Mouse (Mus musculus) 3T3-L1 (cell line): Measurements from ENCODE around the gene Ypel4.

Source experiments
- DNase-seq: peaks from one replicate; pipeline ENCODE4 v3.0.0-alpha.2; 2015; ENCODE audit warnings: low read depth, low spot score

The Ypel4 gene

GRCm38 (mm10) chr2:84758542-84759127 is 24.8 kb downstream of the Ypel4 start:
- peak; percentile 87 for DNase-seq

GRCm38 (mm10) chr2:84760777-84761176 is 26.9 kb downstream of the Ypel4 start:
- no peak for DNase-seq

- no peak for DNase-seq
Observed at GRCm38 (mm10) chr2:84761309-84761708, 27.5 kb downstream of the Ypel4 start.

- no peak for DNase-seq
Observed at GRCm38 (mm10) chr2:84761840-84762239, 28.0 kb downstream of the Ypel4 start.

DNA sequence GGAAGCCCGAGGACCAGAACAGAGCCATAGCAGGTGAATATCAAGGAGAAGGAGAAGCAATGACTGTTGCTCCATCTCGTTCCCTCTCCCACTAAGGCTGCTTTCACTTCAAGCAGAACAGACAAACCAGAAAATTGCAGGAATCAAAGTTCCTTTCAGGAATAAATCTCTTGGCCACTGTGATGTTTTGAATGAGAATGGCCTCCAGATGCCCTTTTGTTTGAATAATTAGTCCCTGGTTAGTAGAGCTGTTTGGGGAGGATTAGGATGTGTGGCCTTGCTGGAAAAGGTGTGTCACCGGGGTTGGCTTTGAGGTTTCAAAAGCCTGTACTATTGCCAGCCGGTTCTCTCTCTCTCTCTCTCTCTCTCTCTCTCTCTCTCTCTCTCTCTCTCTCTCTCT is 28.4 kb downstream of the Ypel4 start:
- DNase-seq: no peak

- no peak for DNase-seq
Observed at GRCm38 (mm10) chr2:84762818-84763217, 29.0 kb downstream of the Ypel4 start.

- DNase-seq: no peak
Observed at GRCm38 (mm10) chr2:84770501-84770900, 36.6 kb downstream of the Ypel4 start.

- peak; percentile 87 for DNase-seq
Observed at GRCm38 (mm10) chr2:84772454-84772853, 38.6 kb downstream of the Ypel4 start.

GRCm38 (mm10) chr2:84773195-84773594 is 39.3 kb downstream of the Ypel4 start:
- no peak for DNase-seq

DNA sequence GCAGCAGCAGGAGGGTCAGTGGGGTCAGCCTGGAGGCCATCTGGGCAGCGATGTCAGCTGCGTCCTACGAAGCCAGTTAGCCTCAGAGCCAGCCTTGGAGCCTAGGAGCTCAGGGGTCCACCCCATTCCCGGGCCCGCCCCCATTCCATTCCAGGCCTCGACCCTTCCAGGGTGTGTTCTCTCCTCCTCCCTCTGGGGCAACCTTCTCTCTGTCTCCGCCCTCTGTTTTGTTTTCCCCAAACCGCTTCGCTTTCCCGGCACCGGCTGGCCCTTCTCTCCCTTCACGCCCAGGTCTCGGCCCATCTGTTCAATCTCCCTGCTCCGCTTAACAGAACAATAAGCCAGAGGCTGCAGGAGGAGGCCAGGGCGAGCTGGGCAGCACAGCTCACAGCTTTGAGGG is 40.9 kb downstream of the Ypel4 start:
- DNase-seq: no peak

DNA sequence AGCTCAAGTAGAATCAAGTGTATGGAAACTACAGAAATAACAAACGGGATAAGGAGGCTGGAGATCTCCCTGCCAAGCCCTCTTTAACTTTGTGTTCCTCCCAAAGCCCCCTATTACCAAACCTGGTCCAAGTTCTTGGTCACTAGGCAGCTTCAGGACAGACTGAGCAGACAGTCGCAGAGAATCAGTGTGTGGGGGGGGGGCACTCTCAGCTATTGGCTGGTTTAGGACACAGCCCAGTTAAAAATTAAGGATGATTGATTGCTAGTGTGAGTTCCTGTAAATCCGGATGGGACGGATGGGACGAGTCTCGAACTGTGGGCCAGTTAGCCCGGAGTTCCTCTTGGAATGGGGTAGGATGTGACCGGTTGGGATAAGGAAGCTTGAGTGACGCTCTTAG is 41.4 kb downstream of the Ypel4 start, which contains the start of gene Serping1:
Gene Serping1 (minus strand): TSS at position 204 of the 400 bp plus-strand sequence.
- no peak for DNase-seq

GRCm38 (mm10) chr2:84775665-84776064 is 41.8 kb downstream of the Ypel4 start:
- no peak for DNase-seq

- DNase-seq: no peak
Observed at GRCm38 (mm10) chr2:84777706-84778105, 43.8 kb downstream of the Ypel4 start.

DNA sequence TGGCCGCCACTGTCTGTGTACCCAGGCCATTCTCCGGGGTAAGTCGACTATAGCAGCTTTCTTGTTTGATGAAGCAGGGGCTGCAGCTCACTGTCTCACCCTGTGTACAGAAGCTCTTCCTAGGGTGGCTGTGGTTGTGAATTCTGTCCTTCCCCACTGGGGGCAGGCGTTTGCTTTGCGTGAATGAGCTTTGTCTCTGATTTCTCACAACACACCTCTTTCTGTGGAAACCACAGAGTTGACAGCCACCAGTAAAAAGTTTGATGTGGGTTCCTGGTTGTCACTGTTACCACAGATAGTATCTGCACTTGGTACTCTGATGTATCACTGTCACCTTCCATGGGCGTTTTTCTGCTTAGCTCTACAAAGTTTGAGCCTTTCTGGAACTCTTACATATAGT is 45.4 kb downstream of the Ypel4 start:
- DNase-seq: no peak

GRCm38 (mm10) chr2:84783315-84783714 is 49.5 kb downstream of the Ypel4 start:
- DNase-seq: no peak

- DNase-seq: peak; percentile 46
Observed at GRCm38 (mm10) chr2:84783840-84784566, 50.1 kb downstream of the Ypel4 start.
